8 mouse cellular contexts compared by ENCODE assay signal in genomic region chr13:72292361-72292760, GRCm38 (mm10).
DNase-seq lines count a peak whose midpoint lies in the region; ATAC-seq lines count a peak whose summit lies in the region.

No protein-coding gene starts in this region.

- peak; percentile 8 for DNase-seq in right cerebral cortex, postnatal 14 days
- DNase-seq in right cerebral cortex, postnatal 25 days = no peak
- peak; percentile 38 for DNase-seq in liver, embryonic 11.5 days (ENCODE audit: low spot score)
- no peak for DNase-seq in gastrocnemius, adult 8-10 months (ENCODE audit: low spot score in 2 of 2)
- no peak for DNase-seq in right cerebral cortex, adult 18-20 months
- DNase-seq in adipocyte (ENCODE audit: low spot score) = no peak

- peaks cover 66% of the 10 kb centered on the region for H3K27me3 ChIP-seq in hindbrain, embryonic 13.5 days
- H3K27me3 ChIP-seq in liver, embryonic 11.5 days (replicated peaks; ENCODE audit: control insufficient read depth, insufficient read depth, low read length) = 0 out of 2 replicates have a peak, but pooled peaks cover 3% of the 10 kb centered on the region
- H3K27me3 ChIP-seq in neural tube, embryonic 13.5 days = peaks cover 84% of the 10 kb centered on the region

- no peak overlapping the region for H3K9ac ChIP-seq in hindbrain, embryonic 13.5 days
- no peak overlapping the region for H3K9ac ChIP-seq in liver, embryonic 11.5 days (ENCODE audit: low read depth, low read length)
- H3K9ac ChIP-seq in neural tube, embryonic 13.5 days = peak overlapping the region; percentile 45; the same call in 1 of the 2 replicates

- no peak overlapping the region for H3K4me3 ChIP-seq in hindbrain, embryonic 13.5 days
- no peak overlapping the region for H3K4me3 ChIP-seq in liver, embryonic 11.5 days (ENCODE audit: low read depth, low read length)
- H3K4me3 ChIP-seq in neural tube, embryonic 13.5 days = peak overlapping the region; percentile 9; the same call in 1 of the 2 replicates

- peaks cover 49% of the 10 kb centered on the region for H3K4me1 ChIP-seq in hindbrain, embryonic 13.5 days (replicated peaks)
- H3K4me1 ChIP-seq in liver, embryonic 11.5 days (replicated peaks; ENCODE audit: control insufficient read depth, insufficient read depth, low read length) = no peaks in the 10 kb centered on the region; the same call in 1 of the 2 replicates
- peaks cover 55% of the 10 kb centered on the region for H3K4me1 ChIP-seq in neural tube, embryonic 13.5 days (replicated peaks)

- H3K27ac ChIP-seq in hindbrain, embryonic 13.5 days = peak overlapping the region; percentile 26; the same call in 1 of the 2 replicates
- no peak overlapping the region for H3K27ac ChIP-seq in liver, embryonic 11.5 days (ENCODE audit: low read depth, low read length)
- H3K27ac ChIP-seq in neural tube, embryonic 13.5 days (replicated peaks) = no peak overlapping the region

- ATAC-seq in hindbrain, embryonic 13.5 days (ENCODE audit: low FRiP score) = 0 out of 2 replicates have a peak, but pooled peaks have one; percentile 57
- ATAC-seq in liver, embryonic 11.5 days (replicated peaks; ENCODE audit: low FRiP score) = no peak
- ATAC-seq in neural tube, embryonic 13.5 days (ENCODE audit: low read depth) = no peak

- 3% methylated on average over 14 of the region's 14 CpGs for WGBS in hindbrain, embryonic 13.5 days
- 5% methylated on average over 14 of the region's 14 CpGs for whole genome bisulfite sequencing in liver, embryonic 11.5 days
- WGBS in neural tube, embryonic 13.5 days = 2% methylated on average over 14 of the region's 14 CpGs

- peak overlapping the region; percentile 34 for H3K4me2 ChIP-seq in hindbrain, embryonic 13.5 days
- H3K4me2 ChIP-seq in liver, embryonic 11.5 days = peak overlapping the region; percentile 22; the same call in 1 of the 2 replicates
- peak overlapping the region; percentile 38 for H3K4me2 ChIP-seq in neural tube, embryonic 13.5 days

- no peaks in the 10 kb centered on the region for H3K36me3 ChIP-seq in hindbrain, embryonic 13.5 days
- H3K36me3 ChIP-seq in liver, embryonic 11.5 days (ENCODE audit: control insufficient read depth, insufficient read depth, low read length) = no peaks in the 10 kb centered on the region
- no peaks in the 10 kb centered on the region for H3K36me3 ChIP-seq in neural tube, embryonic 13.5 days

- H3K9me3 ChIP-seq in hindbrain, embryonic 13.5 days = no peaks in the 10 kb centered on the region
- H3K9me3 ChIP-seq in liver, embryonic 11.5 days (ENCODE audit: control insufficient read depth, low read length) = no peaks in the 10 kb centered on the region
- H3K9me3 ChIP-seq in neural tube, embryonic 13.5 days = no peaks in the 10 kb centered on the region

Comparison
In these comparisons a context has a peak if more than half of its experiments do, and no peak if none do; other contexts are left out.
1. DNase-seq: peak in right cerebral cortex, postnatal 14 days (single experiment) and liver, embryonic 11.5 days (single experiment); none in right cerebral cortex, postnatal 25 days (single experiment), gastrocnemius, adult 8-10 months (0 of 2), right cerebral cortex, adult 18-20 months (single experiment) and adipocyte (single experiment).
2. Peak in every context shown above with its lines, with median percentiles within 50 percentile points of each other: H3K4me2 ChIP-seq.